Mouse (Mus musculus) cerebral cortex, adult 2 months (tissue): ENCODE data around the gene B4galnt3.

Source experiments
- WGBS: fragments of 180-500 bp; shearing (Covaris S2); methylation state at CpG from one replicate; pipeline ENCODE4 v1.1.7; 2018; 5-methylcytosine and 5-hydroxymethylcytosine counted together

Gene B4galnt3

GRCm38 (mm10) chr6:120294056-120294784, at the start of gene B4galnt3, which contains the start of gene D330020A13Rik:
TSS of gene B4galnt3 (minus strand) at chr6:120294559.
TSS of gene D330020A13Rik (plus strand) at chr6:120294364.
- WGBS, result 1% methylated on average over 77 of the region's 79 CpGs

GRCm38 (mm10) chr6:120343992-120344391, 49.6 kb upstream of the B4galnt3 start:
- 5% methylated on average over 1 of the region's 1 CpGs for WGBS

DNA sequence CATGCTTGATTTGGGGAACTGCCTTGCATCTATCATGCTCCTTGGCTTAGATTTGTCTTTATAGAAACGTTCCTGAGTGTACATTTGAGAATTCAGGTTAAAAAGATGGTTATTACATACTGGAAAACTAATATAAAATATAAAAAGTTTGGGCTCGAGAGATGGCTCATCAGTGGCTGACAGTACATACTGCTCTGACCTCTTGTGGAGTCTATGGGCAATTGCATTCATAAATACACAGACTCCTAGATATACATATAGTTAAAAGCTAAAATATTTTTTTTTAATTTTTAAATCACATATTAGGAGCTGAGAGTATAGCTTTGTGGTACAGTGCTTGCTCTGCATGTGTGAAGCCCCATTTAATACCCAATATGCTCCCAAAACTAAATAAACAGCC, 38.0 kb upstream of the B4galnt3 start:
- WGBS, result 71% methylated on average over 2 of the region's 2 CpGs

DNA sequence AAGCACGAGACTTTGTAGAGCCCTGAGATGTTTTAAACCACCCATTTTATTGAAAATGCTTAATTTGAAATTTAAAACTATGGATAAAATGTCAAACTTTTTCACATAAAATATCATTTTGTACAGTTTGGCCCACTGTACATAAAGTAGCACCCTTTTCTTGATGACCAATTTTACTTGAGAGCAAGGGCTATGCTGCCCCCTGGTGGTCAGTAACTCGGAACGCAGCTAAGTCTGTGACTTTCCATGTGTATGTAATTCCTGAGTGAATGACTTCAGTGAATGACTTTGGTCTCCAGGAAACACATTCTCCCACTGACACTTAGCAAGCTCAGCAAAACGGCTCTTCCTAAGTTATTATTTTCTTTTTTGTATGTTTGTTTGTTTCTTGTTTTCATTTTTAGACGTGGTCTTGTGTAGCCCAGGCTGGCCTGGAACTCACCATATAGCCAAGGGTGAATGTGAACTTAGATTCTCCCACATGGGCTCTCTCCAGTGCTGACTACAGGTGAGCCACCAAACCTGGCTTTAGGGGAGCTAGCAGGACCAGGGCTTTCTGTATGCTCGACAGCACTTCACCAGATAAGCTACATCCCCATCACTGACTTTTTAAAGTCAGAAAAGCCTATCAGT, 30.1 kb upstream of the B4galnt3 start:
- 31% methylated on average over 6 of the region's 6 CpGs for WGBS

DNA sequence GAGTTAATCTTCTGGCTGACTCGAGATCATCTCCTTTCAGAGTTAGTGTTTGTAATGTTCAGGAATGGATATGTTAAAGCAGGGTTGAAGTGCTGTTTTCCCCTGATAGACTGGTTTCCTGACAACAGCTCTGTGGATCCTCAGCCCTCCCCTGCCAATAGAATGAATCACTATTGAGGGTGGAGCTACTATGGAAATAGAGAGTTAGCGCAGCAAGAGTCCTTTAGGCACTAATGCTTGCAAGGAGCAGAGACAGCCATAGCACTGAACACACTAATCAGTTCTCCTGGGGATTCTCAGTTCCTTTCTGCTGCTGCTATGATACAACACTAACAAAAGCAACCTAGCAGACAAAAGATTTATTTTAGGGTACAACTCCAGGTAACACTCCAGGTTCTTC, 26.0 kb upstream of the B4galnt3 start:
- WGBS, result 68% methylated on average over 2 of the region's 2 CpGs

- WGBS, result 92% methylated on average over 9 of the region's 9 CpGs
Observed at GRCm38 (mm10) chr6:120319129-120319528, 24.8 kb upstream of the B4galnt3 start.

DNA sequence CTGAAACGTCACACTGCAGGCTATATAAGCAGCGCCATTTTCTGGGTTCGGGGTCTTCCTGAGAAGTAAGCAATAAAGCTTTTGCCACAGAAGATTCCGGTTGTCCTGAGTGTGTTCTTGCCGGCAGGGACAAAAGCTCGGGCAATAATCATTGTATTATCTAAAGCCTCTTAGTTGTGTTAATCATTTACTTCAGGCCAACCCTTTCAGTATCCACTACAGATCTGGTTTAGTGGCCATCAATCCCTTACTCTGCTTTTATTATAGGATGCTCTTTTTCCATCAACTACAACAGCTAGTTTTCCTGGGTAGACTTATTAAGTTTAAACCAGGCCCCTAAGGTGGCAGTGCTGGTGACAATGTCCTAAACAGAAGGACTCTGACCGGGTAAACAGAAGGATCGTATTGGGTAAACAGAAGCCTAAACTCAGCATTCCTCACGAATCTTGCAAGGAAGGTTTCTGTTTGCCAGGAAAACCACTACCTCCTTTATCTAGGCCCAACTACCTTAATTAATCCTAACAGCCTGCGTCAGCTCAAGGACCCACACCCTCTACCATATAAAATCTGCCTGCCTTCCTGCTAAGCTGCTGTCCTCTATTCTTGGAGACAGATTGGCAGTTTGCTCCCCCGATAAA, 24.1 kb upstream of the B4galnt3 start:
- 90% methylated on average over 11 of the region's 11 CpGs for WGBS

GRCm38 (mm10) chr6:120312443-120312842, 18.1 kb upstream of the B4galnt3 start:
- WGBS, result 83% methylated on average over 5 of the region's 5 CpGs

GRCm38 (mm10) chr6:120309787-120310186, 15.4 kb upstream of the B4galnt3 start:
- WGBS, result 65% methylated on average over 3 of the region's 3 CpGs

GRCm38 (mm10) chr6:120309338-120309737, 15.0 kb upstream of the B4galnt3 start:
- WGBS, result 75% methylated on average over 9 of the region's 9 CpGs

- 85% methylated on average over 3 of the region's 3 CpGs for WGBS
Observed at GRCm38 (mm10) chr6:120306859-120307594, 12.7 kb upstream of the B4galnt3 start.

DNA sequence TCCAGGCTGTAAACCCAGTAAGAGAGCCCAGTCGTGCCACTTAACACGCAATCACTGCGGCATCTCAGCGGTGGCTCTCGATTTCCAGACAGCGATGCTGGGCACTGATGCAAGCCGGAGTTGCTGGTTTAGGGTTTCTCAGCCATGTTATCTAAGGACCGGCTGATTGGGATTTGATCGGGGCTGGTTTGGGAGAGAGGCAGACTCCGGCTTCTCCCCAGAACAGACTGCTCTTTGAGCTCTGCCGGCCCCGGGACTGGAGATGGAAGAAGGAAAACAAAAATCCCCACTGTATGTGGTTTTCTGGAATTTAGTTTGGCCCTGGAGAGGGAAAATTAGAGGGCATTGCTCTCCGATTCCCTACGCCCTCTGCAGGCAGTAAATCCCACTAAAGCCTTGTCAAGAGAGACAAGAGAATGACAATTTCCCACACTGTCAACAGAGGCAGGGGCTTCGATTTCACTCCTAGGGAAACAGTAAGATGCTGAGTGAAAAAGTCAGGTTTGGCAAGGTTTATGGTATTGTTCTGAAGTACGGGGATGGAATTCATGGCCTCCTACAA, 8.5 kb upstream of the B4galnt3 start:
- WGBS, result 27% methylated on average over 16 of the region's 16 CpGs

DNA sequence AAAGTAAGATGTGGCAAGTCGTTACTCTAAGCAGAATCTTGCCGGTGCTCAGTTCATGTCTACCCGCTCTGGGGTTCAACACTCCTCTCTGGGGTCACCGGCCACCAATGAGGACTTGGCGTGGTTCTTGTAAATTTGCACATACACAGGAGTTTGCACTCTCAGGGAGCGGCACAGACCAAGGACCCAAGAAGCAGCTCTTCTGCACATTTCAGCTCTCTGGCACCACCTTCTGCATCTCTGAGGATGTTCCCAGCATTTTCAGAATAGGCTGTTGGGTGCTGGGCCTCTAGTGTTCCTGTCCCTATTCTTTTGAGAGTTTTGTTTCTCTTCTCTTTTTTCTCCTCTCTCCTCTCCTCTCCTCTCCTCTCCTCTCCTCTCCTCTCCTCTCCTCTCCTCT, 6.8 kb upstream of the B4galnt3 start:
- 24% methylated on average over 6 of the region's 6 CpGs for WGBS

GRCm38 (mm10) chr6:120296589-120296988, 2.2 kb upstream of the B4galnt3 start:
- WGBS, result 91% methylated on average over 2 of the region's 2 CpGs

GRCm38 (mm10) chr6:120294785-120295133, 400 bp upstream of the B4galnt3 start:
- WGBS, result 2% methylated on average over 16 of the region's 16 CpGs

GRCm38 (mm10) chr6:120291396-120292009, 2.9 kb downstream of the B4galnt3 start:
- WGBS, result 80% methylated on average over 7 of the region's 7 CpGs

DNA sequence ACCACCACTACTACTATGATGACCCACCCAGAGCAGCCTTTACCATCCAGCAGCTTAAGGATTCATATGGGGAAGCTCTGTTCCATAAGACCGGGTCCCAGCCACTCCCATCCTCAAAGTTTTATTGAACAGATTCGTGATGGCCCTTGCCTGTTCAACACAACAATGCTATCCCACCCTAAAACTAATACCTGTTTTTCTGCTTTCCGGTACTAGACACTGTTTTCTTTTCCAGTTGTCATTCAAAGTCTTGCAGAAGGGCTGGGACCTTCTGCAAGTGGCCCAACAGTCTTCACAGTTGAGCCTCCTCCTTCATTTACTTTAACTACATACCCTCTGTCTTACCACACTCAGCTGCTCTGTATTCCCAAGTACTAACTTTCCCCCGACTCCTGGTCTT, 4.9 kb downstream of the B4galnt3 start:
- WGBS, result 91% methylated on average over 4 of the region's 4 CpGs

DNA sequence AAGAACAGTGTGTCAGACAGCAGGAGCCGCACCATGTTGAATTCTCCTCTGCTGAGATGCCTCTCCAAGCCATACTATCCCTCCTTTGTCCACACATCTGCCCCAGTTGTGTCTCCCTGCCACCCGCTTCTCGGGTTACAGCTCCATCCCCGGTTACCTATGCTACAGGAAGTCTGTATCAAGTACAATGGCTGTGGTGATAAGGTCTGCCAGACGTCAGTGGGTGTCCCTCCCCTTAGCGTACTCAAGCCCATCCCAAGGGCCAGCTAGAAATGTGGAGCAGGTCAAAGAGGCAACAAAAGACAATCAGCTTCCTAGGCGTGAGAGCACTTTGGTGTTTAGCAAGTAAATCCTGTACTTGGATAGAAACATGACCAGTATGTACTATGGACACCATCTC, 5.8 kb downstream of the B4galnt3 start:
- 59% methylated on average over 7 of the region's 7 CpGs for WGBS

DNA sequence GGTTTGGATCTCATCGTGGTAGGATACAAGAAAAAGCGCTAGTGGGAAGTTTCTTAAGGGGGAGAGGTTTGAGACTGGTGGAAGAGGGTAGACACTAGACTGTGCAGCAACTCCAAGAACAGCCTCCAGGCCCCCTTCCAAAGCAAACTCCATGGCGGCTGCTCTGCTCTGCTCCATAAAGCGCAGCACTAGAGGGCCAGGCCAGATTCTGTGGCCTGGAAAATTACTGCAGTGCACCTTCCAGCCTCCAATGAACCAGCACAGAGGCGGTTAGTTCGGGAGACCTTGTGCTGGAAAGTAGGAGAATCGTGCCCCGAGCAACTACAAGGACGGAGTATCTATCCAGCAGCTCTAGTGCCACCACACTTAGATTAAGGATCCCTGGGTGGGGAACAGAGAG, 7.1 kb downstream of the B4galnt3 start:
- 96% methylated on average over 9 of the region's 9 CpGs for WGBS

DNA sequence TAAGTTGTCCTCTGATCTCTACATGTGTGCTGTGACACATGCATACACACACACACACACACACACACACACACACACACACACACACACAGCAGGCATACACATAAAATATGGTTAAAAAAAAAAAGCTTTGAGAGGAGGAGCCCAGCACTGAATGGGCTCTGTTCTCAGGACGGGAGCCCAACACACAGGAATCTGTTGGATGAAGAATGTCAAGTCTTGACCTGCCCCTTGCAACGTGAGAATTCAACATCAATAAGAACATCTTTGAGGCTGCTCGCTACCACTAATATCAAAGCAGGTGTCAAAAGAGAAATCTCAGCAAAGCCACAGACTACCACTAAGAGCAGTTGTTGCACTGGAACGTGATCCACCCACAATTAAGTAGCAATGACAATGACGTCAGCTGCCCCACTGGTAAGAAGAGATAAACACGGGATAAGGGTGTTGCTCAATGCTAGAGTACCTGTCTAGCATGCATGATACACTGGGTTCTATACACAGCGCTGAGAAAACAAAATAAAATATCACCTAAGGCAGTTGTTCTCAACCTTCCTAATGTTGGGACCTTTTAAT, 17.4 kb downstream of the B4galnt3 start:
- 86% methylated on average over 7 of the region's 7 CpGs for WGBS

DNA sequence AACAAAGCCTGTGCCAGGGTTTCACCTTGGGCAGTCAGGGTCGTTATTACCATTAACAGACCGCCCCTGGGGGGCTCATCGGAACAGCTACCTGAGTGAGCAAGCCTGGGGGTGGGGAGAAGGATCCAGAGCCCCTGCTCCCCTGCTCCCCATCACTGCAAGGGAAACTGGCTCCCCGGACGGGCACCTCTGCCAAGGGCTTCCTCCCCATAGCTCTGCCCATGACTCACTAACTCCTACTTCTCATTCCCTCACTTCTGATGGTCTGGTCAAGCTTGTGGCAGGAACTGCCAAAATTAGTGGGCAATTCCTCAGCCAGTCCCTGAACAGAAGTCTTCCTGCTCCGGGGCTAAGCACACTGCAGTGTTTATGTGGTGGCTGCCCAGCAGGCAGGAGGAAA, 19.1 kb downstream of the B4galnt3 start:
- 44% methylated on average over 6 of the region's 6 CpGs for WGBS
